Mouse (Mus musculus) kidney, postnatal 4 days (tissue): ENCODE data around the gene Gm49486.
"Not testable (repeated sequence)": the region's sequence is repeated elsewhere in the genome, so short reads cannot be mapped to it uniquely, and the experiment has no call there.

ENCODE experiments used
- DNase-seq, 2 experiments: peaks; one replicate each; pipeline ENCODE4 v3.0.0; 2021; ENCODE audit warnings: mixed read lengths in 2 of 2

Gene Gm49486

DNA sequence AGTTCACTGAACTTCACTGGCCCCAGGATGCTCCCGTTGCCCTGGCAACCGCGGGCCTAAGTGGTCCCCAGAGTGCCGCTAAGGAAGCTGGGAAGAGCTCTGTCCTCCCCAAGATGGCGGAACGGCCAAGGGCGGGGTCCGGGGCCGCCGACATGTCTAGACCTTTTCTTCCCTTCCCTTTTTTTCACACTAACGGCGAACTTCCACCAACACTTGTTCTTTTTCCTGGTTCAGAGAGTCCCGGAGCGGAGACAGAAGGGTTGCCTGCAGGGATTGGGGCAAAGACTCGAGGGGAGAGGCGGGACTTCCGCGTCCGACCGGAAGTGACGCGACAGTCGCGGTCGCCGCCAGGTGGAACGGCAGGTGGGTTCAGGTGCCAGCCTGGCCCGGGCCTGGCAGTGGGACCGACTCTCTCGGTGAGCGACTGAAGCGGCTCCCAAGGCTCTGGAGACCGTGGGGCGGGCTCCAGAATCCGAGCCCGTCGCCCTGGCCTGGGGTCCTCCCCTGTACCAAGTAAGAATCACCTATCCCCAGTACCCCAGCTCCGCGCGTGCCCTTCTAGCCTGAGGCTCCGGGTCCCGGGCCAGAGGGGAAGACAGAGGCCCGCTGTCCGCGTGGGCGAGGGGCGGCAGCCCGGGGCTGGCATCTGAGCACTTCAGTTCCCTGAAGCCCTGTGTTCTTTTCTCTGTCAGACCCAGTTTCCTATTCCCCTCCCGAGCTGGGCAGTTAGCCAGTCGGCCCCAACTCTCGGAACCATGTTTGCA is at the start of gene Gm49486, which contains the start of gene Pick1:
Gene Gm49486 (plus strand): TSS at position 334 of the 764 bp plus-strand sequence.
Gene Pick1 (plus strand): TSS at position 116 of the 764 bp plus-strand sequence.
- peak; percentile 91 to 94 for DNase-seq

DNA sequence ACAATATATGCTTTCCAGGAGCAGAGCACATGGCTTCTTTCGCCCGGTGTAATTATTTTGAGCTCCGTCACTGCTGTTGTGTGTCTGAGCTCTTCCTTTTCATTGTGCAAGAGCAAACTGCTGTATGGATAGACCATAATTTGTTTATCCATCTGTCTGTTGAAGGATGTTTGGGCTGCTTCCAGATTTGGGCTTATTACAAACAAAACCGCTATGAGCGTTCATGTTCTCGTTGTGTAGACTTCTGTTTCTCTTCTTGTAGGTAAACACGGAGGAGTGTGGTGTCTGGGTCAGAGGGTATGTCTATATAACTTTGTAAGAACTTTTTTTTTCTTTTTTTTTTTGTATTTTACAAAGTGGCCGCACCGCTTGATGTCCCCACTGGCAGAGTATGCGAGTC is 44.0 kb upstream of the Gm49486 start:
- no peak for DNase-seq

DNA sequence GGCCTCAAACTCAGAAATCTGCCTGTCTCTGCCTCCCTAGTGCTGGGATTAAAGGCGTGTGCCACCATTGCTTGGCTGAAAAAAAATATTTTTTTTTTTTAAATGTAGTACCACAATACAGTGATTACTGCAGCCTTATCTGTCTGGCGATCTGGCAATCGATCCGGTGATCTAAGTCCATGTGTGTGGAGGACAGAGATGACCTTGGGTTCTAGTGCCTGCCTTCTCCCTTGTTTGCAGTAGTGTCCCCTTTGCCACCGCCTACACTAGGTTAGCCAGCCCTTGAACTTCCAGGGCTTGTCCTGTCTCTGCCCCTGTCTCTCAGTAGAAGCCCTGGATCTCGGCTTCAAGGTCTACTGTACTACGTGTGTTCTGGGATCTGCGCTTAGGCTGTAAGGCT is 41.4 kb upstream of the Gm49486 start:
- no peak for DNase-seq

GRCm38 (mm10) chr15:79191426-79191825 is 37.8 kb upstream of the Gm49486 start:
- DNase-seq = no peak

DNA sequence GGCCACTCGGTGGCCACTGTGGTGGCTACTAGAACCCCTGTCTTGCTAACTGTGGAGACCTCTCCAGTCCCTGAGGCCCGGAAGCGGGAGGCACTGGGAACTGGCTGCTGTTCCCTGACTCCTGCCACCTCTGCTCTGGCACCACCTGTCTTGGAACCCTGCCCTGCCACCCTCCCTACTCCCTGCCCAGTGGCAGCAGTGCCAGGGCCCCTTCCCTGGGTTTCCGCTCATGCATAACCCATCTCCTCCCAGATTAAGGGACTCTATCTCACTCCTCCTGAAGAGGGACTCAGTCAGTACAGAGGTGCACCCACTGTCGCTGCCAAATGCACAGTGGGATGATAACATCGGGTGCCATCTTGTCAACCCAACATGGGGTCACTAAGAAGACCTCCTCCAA is 36.7 kb upstream of the Gm49486 start:
- no peak for DNase-seq

DNA sequence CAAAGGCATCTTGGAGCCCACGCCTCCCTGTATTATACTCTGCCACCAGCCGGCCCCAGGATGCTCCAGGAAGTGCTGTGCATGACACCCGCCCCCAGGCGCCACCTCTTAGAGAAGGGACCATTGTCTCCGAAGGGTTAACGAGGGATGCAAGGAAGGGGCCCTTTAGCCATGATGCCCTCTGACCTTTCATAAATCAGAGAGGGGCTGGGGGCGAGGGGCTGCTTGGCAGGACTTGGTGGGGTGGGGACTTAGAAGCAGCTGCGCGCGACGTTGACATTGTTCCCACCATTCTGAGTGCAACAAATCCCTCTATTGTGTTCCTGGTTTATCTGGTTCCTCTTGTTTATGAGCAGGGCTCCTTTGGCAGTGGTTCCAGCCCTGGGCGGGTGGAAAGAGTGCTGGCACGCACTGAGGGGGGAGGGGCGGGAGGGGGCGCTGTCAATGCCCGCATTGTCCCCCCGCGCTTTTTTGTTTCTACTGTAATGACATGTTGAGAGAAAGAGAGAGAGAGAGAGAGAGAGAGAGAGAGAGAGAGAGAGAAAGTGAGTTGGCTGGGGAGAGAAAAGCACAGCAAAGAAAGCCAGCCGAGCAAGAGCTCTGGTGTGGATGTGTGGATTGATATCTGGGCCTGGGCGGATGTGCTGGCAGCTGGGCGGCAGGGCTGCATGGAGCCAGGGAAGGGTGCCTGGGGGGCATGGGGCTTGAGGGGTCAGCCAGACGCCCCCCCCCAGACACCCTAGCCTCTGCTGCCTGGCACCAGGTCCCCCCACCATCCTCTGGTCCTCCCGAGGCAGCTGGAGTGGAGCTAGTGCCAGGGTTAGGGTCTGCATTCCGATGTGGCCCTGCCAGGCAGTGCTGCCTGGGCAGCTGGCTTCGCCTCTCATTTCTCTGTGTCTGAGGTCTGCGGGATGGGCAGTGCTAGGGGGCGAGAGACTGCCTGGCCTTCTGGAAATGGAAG is 36.0 kb upstream of the Gm49486 start:
- DNase-seq = peak; percentile 12 to 49

DNA sequence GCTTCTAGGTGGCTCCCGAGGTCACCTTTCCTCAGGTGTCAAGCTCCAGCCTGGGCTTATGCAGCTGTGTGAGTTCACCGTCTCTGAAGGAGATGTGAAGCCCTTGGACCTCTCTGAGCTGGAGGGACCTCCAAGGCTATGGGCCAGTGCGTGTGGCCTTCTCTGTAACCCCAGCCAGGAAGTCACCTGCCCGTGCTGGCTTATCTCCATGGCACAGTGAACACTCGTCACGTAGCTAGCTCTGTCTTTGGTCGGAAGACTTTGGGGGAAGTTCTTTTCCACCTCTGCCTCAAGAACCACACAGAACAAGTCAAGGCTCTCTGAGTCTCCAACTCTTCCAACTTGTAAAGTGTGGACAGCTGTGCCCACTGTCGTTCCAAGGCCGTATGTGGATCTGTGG is 35.1 kb upstream of the Gm49486 start:
- DNase-seq = no peak

DNA sequence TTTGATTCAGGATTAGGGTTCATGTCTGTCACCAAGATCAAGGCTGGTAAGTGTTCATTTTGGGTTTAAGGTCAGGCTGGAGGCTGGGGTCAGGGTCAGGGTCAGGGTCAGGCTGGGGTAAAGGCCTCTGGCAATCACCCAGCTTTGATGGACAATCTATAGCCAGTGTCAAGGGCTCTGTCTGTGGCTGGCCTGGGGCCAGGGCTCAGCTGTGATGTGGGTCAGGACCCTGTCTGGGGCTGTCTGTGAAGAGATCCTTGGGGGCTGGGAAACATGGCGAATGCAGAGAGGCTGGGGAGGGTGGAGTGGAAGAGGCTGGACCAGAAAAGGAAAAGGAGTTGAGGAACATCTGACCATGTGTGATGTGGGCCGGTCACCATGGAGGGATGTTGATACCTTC is 34.2 kb upstream of the Gm49486 start:
- DNase-seq = no peak

DNA sequence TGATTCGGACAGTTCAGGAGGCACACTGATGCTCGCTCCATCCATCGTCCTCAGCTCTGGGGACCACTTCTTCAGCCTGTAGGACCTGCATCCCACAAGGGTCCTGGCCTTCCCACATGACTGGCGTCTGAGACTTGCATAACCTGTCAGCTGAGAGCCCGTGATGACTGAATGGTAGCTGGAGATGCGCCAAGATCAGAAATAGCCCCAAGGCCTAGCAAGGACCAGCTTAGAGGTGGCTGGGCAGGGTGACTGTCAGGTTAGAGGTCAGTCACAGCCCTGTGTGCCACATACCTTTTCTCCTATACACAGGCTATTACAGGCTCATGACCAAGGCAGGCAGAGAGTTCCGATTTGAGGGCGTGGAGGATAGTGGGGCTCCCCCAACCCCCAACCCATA is 33.7 kb upstream of the Gm49486 start:
- no peak for DNase-seq

DNA sequence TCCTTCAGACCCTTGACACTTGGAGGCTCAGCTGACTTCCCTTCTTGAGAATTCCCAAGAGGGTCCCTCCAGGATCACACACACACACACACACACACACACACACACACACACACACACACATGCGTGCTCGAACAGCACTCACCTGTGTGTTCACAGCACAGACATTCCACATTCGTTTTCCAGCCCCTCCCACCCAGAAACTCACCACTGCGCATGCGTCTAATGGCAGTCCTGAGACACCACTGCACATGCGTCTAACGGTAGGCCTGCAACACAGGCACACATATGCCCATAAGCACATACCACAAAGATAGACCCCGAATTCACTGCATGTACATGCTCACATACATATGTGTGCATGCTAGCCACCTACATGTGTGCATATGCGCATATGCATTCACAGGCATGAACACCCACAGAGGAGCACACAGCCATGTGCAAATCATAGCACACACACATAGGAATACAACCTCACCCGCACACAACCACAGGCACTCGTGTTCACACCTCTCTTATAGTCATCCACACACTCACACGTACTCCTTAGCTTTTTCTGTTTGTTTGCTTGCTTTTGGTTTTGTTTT is 29.7 kb upstream of the Gm49486 start:
- no peak for DNase-seq

- DNase-seq = peak in 1 of 2 experiments; percentile 26
Measured at GRCm38 (mm10) chr15:79201491-79202150, 27.6 kb upstream of the Gm49486 start.

DNA sequence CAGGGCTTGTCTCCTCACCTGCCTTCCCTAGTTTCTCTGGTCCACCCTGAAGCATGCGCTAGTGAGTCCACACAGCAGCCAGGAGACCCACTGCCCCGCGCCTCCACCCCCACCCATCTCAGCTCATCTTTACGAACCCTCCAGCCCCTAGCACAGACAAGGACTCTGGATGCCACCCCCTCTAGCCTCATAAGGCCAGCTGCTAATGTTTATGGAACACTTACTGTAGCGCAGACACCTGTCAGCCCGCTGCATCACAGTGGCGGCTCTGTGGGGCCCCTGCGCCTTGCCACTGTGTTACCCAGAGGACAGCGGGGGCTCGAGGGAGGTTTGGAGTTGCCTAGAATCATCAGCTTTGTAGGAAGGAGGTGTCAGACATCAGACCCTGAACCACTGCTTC is 26.6 kb upstream of the Gm49486 start:
- DNase-seq = no peak

DNA sequence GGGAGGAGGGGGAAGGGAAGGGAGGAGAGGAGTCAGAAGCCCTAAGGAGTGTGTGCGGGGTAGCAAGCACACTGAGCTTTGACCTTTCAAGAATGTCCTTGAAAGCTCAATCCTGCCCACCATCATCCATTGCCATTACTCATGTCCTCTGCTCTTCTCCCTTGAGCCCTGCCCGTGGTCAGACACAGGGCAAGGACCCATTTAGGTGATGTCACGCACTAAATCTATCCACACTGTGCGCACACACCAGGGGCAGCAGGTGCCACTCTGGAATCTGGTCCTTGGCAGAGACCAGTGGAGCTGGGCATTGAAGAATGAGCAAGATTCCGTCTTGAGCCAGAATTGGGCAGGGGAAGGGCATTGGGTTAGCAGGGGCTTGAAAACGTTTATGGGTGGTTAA is 21.0 kb upstream of the Gm49486 start:
- no peak for DNase-seq

DNA sequence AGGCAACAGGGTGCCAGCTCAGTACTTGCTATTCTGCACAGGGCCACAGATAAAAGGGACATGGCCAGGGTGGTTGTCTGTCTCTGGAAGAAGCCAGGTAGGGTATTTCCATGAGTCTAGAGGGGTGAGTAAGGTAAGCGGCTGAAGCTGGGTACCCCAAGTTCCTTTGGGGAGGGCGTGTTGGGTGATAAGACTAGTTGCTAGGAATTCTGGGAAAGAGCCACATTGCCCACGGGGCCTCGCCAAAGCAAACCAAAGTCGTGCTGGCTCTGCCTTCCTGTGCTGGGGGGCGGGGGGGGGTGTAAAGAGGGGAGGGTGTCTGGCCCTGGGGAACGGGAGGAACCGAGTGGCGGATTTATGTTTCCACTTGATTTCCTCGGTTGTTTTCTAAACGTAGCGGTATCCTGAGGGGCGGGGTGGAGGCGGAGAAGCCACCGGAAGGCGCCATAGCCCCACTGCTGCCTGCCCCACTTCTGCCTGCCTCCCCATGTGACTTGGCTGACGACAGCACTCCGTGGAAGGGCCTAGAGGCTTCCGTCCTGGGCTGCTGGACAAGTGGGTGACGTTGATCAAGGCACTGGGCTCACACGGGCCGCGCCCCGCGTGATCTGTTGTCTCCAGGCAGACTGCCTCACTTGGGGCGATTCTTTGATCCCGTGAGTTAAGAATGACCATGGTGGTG is 20.3 kb upstream of the Gm49486 start:
- peak; percentile 45 to 63 for DNase-seq

GRCm38 (mm10) chr15:79210357-79210756 is 18.8 kb upstream of the Gm49486 start:
- DNase-seq = no peak

- DNase-seq = no peak
Measured at GRCm38 (mm10) chr15:79212750-79213446, 16.3 kb upstream of the Gm49486 start.

DNA sequence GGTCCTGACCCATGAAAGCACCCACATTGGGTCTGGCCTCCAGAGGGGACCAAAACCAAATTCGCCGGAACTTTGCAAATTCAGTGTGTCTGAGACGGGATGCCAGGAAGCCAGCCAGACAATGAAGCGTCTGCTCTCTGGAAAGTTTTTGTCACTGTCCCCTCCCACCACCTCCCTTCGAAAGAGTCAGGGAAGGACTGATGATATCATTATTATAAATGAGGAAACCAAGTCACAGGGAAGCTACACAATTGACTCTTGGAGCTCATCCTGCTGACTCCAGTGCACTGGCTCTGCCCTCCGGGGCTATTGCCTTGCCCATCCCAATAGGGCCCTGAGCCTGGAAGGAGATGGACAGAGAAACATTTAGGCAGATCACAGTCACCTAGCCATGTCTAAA is 15.6 kb upstream of the Gm49486 start:
- no peak for DNase-seq

DNA sequence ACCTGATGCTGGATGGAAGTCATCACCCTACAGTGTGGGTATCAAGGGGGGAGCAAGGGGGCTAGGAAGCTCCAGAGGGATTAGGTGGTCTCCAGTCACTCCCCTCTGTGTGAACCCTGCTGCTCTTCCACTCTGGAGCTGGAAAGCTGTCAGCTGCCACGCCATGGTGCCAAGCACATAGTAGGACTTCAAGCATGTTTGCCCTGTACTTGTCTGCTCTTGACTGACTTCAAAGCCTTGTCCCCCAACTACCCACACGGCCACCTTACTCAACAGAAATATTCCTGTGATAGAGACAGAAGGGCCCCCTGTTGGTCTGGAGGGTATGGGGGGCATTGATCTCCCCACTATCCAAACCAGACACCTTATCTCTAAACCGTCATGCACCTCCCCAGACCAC is 13.0 kb upstream of the Gm49486 start:
- no peak for DNase-seq

DNA sequence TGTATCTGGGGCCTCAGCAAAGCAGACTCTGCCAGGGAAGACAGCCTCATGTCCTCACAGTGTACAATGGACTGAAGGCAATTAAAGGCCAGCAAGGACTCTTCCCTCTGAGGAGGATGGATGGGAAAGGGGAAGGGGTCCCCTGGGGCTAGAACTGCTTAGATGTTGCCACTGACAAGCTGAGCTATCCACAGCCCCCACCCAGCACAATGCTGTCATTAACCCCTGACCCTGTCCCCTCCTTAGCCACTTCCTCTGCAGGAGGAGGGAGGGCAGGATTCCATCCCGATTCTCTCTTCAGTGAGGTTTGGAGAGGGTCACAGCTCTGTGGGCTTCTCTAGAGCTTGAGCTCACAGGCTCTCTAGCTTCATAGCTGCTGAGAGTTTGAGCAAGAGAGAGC is 9.6 kb upstream of the Gm49486 start:
- peak; percentile 55 to 69 for DNase-seq

GRCm38 (mm10) chr15:79223641-79224040 is 5.5 kb upstream of the Gm49486 start:
- DNase-seq = no peak

- peak; percentile 87 to 89 for DNase-seq
Measured at GRCm38 (mm10) chr15:79224685-79225084, 4.5 kb upstream of the Gm49486 start.

DNA sequence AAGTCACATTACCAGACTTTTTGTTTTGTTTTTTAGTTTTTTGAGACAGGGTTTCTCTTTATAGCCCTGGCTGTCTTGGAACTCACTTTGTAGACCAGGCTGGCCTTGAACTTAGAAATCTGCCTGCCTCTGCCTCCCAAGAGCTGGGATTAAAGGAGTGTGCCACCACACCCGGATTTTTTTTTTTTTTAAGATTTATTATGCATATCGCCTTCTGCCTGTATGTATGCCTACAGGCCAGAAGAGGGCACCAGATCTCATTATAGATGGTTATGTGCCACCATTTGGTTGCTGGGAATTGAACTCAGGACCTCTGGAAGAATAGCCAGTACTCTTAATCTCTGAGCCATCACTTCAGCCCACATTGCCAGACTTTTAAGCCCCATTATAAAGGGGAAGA is 3.4 kb upstream of the Gm49486 start:
- not testable (repeated sequence) for DNase-seq
